Mouse (Mus musculus) kidney, postnatal 36 days (tissue): Measurements from ENCODE around the gene Iapp.
"Not testable (repeated sequence)": the region's sequence is repeated elsewhere in the genome, so short reads cannot be mapped to it uniquely, and the experiment has no call there.

ENCODE experiments used
- DNase-seq, 2 experiments: peaks; one replicate each; pipeline ENCODE4 v3.0.0; 2021 to 2022; ENCODE audit warnings: mixed read lengths in 2 of 2

Gene Iapp

GRCm38 (mm10) chr6:142298098-142298497, at the start of gene Iapp:
Gene Iapp (plus strand): TSS chr6:142298423.
- DNase-seq = no peak

DNA sequence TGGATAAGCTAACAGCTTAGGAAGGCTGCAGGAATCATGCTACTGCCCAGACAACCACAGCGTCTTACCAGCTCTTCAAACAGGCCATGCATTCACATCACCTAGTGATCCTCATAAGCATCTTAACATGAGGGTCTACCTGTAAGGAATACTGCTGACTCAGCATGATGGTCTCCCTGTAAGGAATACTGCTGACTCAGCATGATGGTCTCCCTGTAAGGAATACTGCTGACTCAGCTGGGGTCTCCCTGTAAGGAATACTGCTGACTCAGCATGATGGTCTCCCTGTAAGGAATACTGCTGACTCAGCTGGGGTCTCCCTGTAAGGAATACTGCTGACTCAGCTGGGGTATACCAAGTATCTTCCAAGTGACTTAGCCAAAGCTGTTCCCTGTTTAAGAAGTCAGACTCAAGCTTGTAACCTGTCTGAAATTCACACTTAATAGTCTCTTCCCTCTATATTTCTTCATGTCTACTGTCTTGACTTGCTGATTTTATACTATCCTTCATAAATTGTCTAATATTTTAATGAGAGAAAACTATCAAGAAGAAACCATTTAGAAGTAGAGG, 47.4 kb upstream of the Iapp start:
- DNase-seq = not testable (repeated sequence)

DNA sequence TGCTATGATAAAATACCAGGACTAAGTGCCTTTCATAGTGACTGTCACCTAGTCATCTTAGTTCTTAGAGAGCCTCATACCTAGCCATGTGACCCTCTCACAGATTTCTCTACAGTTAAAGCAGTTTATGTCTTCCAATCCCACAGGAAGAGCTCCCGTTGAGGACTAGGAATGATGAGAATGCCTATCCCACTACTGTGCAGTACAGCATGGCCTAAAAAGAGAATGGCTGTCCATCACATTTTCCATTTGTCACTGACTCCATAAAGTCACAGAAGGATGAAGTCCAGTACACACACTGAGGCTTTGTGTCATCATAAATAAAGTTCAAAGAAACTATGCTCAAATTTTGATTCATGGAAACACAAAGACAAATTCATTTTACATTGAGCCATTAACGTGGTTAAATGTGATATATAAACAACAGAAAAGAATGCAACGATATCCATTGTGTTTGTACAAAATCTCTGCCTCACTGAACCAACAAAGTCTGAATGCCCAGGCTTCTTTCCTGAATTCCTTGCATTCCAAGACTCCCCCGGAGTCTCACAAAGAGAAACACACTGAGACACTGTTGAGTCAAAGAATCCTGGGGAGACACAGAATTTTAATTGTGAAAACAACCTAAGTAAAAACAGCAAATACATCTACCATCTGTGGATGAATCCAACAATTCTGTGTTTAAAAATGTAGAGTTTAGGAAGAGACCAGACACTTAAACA, 22.3 kb upstream of the Iapp start:
- DNase-seq = no peak

DNA sequence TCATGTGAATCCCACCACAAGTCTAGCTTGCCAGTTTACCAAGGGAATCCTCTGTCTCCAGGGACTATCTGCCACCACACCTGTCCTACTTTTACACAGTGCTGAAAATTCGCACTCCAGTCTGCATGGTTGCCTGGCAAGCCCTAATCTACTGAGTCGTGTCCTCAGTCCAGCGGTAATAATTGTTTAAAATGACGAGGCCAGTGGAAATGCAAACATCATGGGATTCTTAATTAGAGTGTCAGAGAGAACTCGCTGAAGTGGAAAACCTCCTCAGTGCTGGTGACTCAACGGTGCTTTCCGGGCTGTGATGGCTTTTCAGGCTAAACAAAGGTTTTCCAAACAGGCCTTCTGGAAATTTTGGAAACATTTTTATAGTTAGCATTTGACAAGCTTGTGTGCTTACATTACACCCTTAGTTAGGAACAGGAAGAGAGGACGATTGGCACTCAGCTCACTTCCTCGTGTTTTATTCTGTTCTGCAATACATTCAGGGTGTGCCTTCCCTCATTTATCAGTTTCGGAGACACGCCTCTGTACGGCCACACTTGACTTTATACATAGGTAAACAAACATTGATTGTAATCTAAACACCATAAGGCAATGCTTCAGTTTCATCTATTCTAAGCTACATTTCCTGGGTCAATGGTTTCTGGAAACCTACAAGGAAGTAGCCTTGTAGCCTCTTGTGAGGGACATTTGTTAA, 8.7 kb upstream of the Iapp start:
- DNase-seq = no peak

GRCm38 (mm10) chr6:142305076-142305475, 6.9 kb downstream of the Iapp start:
- DNase-seq = no peak

- peak in 1 of 2 experiments; percentile 46 for DNase-seq
Observed at GRCm38 (mm10) chr6:142314285-142314684, 16.1 kb downstream of the Iapp start.

DNA sequence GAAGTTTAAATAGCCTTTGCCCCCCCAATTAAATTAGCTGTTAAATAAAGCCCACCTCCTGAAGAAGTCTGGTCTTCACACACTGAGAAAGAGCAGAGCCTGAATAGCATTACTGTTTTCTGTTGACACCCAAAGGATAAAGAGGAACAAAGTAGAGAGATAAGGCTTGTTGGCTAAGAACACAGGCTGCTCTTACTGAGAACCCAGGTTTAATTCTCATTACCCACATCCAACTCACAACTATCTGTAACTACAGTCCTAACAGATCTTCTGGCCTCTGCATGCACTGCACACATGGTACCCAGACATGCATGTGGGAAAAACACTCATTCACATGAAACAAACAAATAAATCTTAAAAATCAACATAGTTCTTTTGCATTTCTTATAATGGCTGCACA, 18.9 kb downstream of the Iapp start:
- no peak for DNase-seq

GRCm38 (mm10) chr6:142322881-142323280, 24.7 kb downstream of the Iapp start, which contains the start of gene Slco1a5:
Gene Slco1a5 (minus strand): TSS chr6:142322981.
- no peak for DNase-seq

- DNase-seq = no peak
Observed at GRCm38 (mm10) chr6:142326598-142326997, 28.4 kb downstream of the Iapp start.

DNA sequence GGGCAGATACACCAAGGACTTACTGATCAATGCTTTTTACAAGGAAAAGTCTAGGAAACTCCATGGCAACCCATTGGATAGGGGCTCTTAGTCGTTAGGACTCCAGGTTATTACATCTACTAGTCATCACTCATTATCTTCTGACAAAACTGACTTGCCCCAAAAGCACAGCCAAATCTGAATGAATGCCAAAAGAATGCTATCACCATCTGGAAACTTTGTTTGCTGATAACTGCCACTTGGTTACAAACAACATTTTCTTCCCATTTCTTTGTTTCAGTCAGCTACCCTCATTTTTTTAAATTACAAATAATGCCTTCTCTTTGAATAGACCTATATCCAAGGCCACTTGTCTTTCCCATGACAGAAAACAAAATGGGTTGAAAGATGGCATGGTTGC, 31.0 kb downstream of the Iapp start:
- DNase-seq = no peak

DNA sequence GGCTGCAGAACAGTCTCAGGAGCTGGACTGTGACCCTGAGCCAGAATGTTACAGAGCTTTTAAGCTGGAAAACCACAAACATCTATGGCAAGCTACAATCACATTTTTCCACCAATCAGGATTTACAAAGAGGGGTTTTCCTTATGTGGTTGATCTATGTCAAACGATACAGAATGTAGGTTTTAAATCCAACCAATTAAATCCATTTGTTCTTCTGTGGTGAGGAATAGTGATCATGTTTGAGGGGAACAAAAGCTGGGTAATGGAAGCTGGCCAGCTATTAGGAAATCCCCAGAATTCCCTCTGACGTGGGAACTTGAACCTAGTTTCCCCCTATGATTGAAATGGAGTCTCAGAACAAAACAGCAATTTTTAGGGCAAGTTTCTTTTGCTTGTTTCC, 40.7 kb downstream of the Iapp start:
- no peak for DNase-seq

DNA sequence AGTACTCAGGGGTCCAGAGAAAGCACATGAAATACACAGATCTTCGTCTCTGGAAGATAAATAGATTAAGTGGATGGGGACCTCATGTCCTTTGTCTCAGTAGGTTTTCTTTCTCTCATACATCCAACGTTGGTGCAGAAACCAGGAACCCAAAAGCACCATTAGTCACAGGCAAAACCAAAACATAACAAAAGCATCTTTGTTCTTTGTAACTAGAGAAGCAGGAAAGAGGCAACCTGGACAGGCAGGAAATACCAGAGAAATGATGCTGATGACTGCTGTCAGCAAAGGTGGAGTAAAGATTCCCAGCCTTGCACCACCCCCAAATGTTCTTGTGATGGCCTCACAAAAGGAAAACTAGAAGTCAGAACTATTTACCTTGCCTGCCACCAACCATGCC, 41.4 kb downstream of the Iapp start:
- no peak for DNase-seq

DNA sequence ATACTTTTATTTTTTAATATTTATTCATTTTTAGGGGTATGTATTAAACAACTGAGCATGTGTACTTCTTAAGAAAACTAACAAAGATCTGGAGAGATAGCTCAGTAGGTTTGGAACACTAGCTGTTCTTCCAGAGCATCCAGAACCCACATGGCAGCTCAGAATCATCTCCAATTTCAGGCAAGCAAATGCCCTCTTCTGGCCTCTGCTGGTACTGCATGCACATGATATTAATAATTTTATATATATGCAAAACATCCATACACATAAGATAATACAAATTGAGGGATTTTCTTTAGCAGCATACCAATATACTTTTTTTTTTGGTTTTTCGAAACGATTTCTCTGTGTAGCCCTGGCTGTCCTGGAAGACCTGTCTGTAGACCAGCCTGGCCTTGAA, 45.3 kb downstream of the Iapp start:
- peak; percentile 41 to 73 for DNase-seq

GRCm38 (mm10) chr6:142345440-142346038, 47.3 kb downstream of the Iapp start, which contains the start of gene Pyroxd1:
Gene Pyroxd1 (plus strand): TSS chr6:142345654.
- DNase-seq = peak; percentile 89 to 91

GRCm38 (mm10) chr6:142346181-142347110, 48.2 kb downstream of the Iapp start:
- DNase-seq = no peak

DNA sequence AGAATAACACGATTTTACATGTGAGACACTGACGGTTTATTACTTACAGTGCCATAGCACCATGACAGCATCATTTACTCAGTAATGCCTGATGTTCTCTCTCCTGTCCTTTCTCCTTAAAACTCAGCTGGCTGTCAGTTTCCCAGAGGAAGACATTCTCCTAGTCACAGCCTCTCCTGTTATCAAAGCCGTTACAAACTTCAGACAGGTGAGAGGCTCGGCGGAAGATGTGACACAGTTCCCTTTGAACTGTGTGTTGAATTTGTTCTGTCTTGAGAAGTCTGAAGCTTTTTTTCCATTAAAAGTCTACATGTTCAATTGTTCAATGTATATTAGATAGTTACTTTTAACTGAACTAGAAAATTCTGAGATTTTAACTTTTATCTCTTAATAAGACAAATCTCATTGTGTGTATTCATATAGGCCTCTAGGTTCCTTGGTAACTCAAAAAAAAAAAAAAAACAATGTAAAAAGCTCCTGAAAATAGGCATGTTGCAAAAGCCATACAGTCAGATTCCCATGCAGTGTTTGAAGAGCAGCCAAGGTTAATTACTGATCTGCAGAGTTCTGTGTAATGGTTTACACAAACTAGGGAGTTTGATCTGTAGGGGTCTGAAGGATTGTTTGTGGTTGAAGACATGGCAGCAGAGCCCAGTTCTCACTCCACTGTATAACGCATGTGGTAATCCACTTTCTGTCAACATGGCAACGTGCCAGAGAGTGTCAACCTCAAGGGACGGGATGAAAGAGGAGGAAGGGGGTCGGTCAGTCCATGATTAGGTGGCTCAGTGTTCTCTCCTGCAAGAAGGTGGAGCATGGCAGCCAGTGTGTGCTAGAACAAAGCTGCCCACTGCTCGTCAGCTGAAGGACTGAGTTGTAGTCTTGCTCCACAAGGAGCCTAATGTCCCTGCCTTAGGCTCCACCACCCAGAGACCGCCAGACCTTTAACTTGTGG, 49.5 kb downstream of the Iapp start:
- peak; percentile 18 to 31 for DNase-seq

DNA sequence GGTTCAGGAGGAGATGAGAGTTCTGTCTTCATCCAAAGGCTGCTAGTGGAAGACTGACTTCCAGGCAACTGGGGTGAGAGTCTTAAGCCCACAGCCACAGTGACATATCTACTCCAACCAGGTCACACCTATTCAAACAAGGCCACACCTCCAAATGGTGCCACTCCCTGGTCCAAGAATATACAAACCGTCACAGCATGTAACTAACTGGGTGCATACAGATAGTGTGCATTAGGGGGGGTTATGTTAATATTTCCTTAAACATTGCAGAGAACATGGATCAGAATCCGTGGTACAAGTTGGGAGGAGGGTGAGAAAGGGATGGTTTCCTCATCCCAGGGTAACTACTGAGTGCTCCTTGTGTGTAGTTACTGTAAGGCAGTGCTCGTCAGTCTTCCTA, 53.9 kb downstream of the Iapp start:
- not testable (repeated sequence) for DNase-seq
